Mouse (Mus musculus) hindbrain, embryonic 10.5 days (tissue): ENCODE results near the gene Pdzd3. TPM values are rescaled to one million over a fixed set of nuclear protein-coding genes. Genes with fewer than 3 reads are reported as not detected.

ENCODE experiments used
- DNase-seq: peaks from one replicate; pipeline ENCODE4 v3.0.0-alpha.2; 2017; ENCODE audit warnings: low spot score
- H3K27ac ChIP-seq: fragments of 300-500 bp; sonication (generic); 2 replicates; pipeline ENCODE4 v1.5.1; 2016; ENCODE audit warnings: mild to moderate bottlenecking, moderate library complexity
- H3K27me3 ChIP-seq: fragments of 300-500 bp; sonication (generic); 2 replicates; pipeline ENCODE4 v1.6.1; 2016; ENCODE audit warnings: mild to moderate bottlenecking; ENCODE audit not compliant: poor library complexity, insufficient read depth, severe bottlenecking
- H3K36me3 ChIP-seq: fragments of 300-500 bp; sonication (generic); 2 replicates; pipeline ENCODE4 v1.6.1; 2016; ENCODE audit warnings: mild to moderate bottlenecking, moderate library complexity
- H3K4me1 ChIP-seq: fragments of 300-500 bp; sonication (generic); replicated peaks from 2 replicates; pipeline ENCODE4 v1.6.1; 2016; ENCODE audit warnings: mild to moderate bottlenecking
- H3K4me3 ChIP-seq: fragments of 300-500 bp; sonication (generic); 2 replicates; pipeline ENCODE4 v1.5.1; 2016; ENCODE audit warnings: mild to moderate bottlenecking, moderate library complexity
- H3K9me3 ChIP-seq: fragments of 300-500 bp; sonication (generic); 2 replicates; pipeline ENCODE4 v1.6.1; 2016; ENCODE audit warnings: mild to moderate bottlenecking, moderate library complexity
- WGBS: fragments of 180-500 bp; shearing (Covaris S2); methylation state at CpG from one replicate; pipeline ENCODE4 v1.1.7; 2016; 5-methylcytosine and 5-hydroxymethylcytosine counted together
- polyA plus RNA-seq: library from polyadenylated mRNA; unstranded; fragments of >200 nt; fragmentation: Nextera tagmentation; extraction: Ambion mirVana; gene quantifications from 2 replicates; pipeline ENCODE4 v1.2.1, GENCODE M21; 2016

The Pdzd3 gene
- polyA plus RNA-seq, 1 experiment from 2014 or later = not detected

DNA sequence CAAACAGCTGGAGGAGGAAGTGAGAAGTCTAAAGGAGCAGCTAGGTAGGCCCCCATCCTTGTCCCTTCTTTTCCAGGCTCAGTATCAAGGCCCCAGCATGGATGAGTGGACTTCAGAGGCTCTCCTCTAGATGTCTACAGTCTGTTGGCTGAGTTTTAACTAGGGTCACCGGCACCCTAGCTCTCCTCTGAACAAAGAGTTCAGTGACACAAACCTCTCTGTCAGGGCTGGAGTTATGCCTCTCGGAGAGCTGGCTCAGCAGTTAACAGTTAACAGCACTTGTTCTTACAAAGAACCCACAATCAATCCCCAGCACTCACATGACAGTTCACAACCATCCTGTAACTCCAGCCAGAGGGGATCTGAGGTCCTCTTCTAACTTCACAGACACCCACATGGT, 7.7 kb downstream of the Pdzd3 start:
- WGBS = 64% methylated on average over 2 of the region's 2 CpGs
- Histone ChIP-seq H3K4me3 (no peak overlapping the region), H3K36me3 (no peaks in the 10 kb centered on the region), H3K27me3 (peaks cover 1% of the 10 kb centered on the region; the same call in 1 of the 2 replicates), H3K4me1 (peaks cover 12% of the 10 kb centered on the region), H3K27ac (no peak overlapping the region), H3K9me3 (no peaks in the 10 kb centered on the region)
- DNase-seq = no peak

- 73% methylated on average over 9 of the region's 9 CpGs for WGBS
- H3K4me3 ChIP-seq = no peak overlapping the region
- no peaks in the 10 kb centered on the region for H3K36me3 ChIP-seq
- H3K4me1 ChIP-seq = peaks cover 20% of the 10 kb centered on the region
- no peaks in the 10 kb centered on the region for H3K27me3 ChIP-seq
- H3K27ac ChIP-seq = no peak overlapping the region
- no peaks in the 10 kb centered on the region for H3K9me3 ChIP-seq
- DNase-seq = no peak
Measured at GRCm38 (mm10) chr9:44241418-44241817, 9.9 kb downstream of the Pdzd3 start.

DNA sequence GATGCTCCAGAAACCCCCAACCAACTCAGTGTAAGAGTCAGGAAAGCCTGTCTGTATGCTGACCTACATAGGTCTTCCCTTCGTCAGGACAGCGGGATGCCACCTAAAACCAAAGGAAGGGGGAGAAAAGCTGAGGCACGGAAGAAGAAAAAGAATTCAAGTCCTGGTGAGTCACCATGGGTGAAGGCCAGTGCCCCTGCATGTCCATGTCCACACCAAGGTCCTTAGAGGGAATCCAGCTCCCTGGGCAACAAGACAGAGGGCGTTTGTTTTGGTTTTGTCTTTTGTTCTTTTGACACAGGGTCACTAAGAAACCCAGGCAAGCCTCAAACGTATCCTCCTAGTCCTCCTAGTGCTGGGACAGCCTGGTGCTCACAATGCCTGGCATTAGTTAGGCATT, 10.4 kb downstream of the Pdzd3 start:
- H3K4me3 ChIP-seq = no peak overlapping the region
- H3K9me3 ChIP-seq = no peaks in the 10 kb centered on the region
- 43% methylated on average over 5 of the region's 5 CpGs for WGBS
- H3K27me3 ChIP-seq = no peaks in the 10 kb centered on the region
- DNase-seq = no peak
- no peak overlapping the region for H3K27ac ChIP-seq
- no peaks in the 10 kb centered on the region for H3K36me3 ChIP-seq
- H3K4me1 ChIP-seq = peaks cover 25% of the 10 kb centered on the region

- H3K9me3 ChIP-seq = no peaks in the 10 kb centered on the region
- no peak within 1 kb of the TSS for H3K27ac ChIP-seq
- no peak within 1 kb of the TSS for H3K4me3 ChIP-seq
- WGBS = 58% methylated on average over 2 of the region's 2 CpGs
- peaks cover 26% of the 10 kb centered on the region for H3K4me1 ChIP-seq
- DNase-seq = no peak
- no peaks in the 10 kb centered on the region for H3K27me3 ChIP-seq
- H3K36me3 ChIP-seq = no peaks in the 10 kb centered on the region
Measured at GRCm38 (mm10) chr9:44240399-44240798, 10.9 kb downstream of the Pdzd3 start, which contains the start of gene Ccdc153. Gene Ccdc153 (plus strand): TSS chr9:44240676.

DNA sequence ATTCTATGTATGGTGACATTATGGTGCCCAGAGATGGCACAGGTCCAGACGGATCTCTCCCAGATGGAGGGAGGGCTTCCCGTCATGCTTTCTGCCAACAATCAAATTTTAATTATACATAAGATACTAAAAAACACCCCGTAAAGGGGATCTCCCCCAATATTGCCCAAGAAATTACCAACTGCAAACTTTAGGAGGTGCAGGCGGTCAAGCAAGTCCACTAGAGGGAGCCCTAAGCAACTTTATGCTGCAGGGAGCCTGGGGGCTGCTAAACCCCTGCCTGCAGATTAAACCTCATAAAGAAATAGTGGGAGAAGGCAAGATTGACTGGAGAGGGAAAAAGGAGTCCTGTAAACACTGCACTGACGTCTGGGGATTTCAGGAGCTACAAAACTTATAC, 11.8 kb downstream of the Pdzd3 start:
- Histone ChIP-seq H3K36me3 (no peaks in the 10 kb centered on the region), H3K4me3 (no peak overlapping the region), H3K27me3 (no peaks in the 10 kb centered on the region), H3K27ac (no peak overlapping the region), H3K9me3 (no peaks in the 10 kb centered on the region), H3K4me1 (peaks cover 30% of the 10 kb centered on the region)
- DNase-seq = peak; percentile 60
- 10% methylated on average over 5 of the region's 5 CpGs for WGBS

GRCm38 (mm10) chr9:44238501-44239190, 12.6 kb downstream of the Pdzd3 start:
- 81% methylated on average over 17 of the region's 17 CpGs for WGBS
- Histone ChIP-seq H3K36me3 (no peaks in the 10 kb centered on the region), H3K27me3 (no peaks in the 10 kb centered on the region), H3K4me1 (peaks cover 34% of the 10 kb centered on the region), H3K9me3 (no peaks in the 10 kb centered on the region), H3K27ac (no peak overlapping the region), H3K4me3 (no peak overlapping the region)
- no peak for DNase-seq

DNA sequence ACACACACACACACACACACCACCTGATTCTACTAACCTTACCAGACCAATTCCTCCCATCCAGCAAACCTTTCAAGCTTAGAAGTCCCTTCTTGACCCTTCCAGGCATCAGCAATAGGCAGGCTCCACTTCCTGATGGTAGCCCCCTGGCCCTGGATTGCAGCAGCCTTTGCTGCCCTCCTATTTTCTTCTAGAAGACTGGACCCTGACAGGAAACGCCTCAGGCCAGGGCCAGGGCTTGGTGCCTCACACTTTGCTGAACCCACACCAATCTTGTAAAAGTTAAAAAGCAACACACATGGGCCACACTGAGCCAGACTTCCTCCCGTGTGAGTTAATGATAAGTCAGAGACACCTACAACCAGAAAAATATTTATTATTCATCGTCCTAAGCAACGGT, 14.1 kb downstream of the Pdzd3 start:
- DNase-seq = no peak
- no peak overlapping the region for H3K4me3 ChIP-seq
- H3K9me3 ChIP-seq = no peaks in the 10 kb centered on the region
- peaks cover 43% of the 10 kb centered on the region for H3K4me1 ChIP-seq
- no peaks in the 10 kb centered on the region for H3K36me3 ChIP-seq
- H3K27ac ChIP-seq = peak overlapping the region; percentile 70
- no peaks in the 10 kb centered on the region for H3K27me3 ChIP-seq
- 70% methylated on average over 4 of the region's 4 CpGs for WGBS

GRCm38 (mm10) chr9:44236601-44237000, 14.7 kb downstream of the Pdzd3 start:
- WGBS = 47% methylated on average over 4 of the region's 4 CpGs
- Histone ChIP-seq H3K9me3 (no peaks in the 10 kb centered on the region), H3K4me3 (no peak overlapping the region), H3K27ac (peak overlapping the region; percentile 70), H3K36me3 (no peaks in the 10 kb centered on the region), H3K27me3 (no peaks in the 10 kb centered on the region), H3K4me1 (peaks cover 47% of the 10 kb centered on the region)
- DNase-seq = no peak

DNA sequence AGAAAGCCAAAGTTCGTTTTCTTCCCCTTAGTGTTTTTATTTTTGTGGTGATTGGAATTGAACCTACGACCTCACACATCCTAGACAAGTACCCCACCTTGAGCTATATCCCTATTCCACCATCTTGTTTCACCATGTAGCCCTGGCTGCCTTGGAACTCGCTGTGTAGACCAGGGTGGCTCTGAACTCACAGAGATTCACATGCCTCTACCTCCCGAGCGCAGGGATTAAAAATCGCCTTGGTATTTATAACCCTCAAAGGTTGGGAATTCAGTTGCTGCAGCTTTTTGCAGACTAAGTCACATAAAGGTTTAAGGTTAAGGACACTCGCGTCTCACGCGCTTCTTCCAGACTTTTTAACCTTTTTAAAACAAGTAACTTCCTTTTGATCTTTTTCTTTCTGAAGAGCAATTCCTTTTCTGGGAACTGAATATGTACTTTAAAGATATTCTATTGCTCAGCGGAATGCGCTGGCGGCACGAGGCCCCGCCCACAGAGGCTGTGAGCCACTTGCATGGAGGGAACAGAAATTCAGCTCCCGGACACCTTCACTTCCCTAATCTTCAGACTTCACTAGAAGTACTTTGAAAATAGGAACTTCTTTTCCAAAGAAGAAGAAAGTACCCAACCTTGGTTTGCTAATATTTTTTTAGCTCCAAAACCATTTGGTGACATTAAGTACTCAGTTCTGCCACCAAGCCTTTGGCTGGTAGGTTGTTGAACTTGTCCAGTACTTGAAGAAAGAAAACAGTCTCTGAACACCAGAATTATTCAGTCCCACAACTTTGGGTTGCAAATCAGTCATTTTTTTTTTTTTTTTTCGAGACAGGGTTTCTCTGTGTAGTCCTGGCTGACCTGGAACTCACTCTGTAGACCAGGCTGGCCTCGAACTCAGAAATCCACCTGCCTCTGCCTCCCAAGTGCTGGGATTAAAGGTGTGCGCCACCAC, 16.5 kb downstream of the Pdzd3 start:
- Histone ChIP-seq H3K4me3 (peak overlapping the region; percentile 95), H3K36me3 (no peaks in the 10 kb centered on the region), H3K4me1 (peaks cover 37% of the 10 kb centered on the region), H3K27ac (peak overlapping the region; percentile 98), H3K27me3 (no peaks in the 10 kb centered on the region), H3K9me3 (no peaks in the 10 kb centered on the region)
- WGBS = 26% methylated on average over 19 of the region's 19 CpGs
- DNase-seq = no peak

DNA sequence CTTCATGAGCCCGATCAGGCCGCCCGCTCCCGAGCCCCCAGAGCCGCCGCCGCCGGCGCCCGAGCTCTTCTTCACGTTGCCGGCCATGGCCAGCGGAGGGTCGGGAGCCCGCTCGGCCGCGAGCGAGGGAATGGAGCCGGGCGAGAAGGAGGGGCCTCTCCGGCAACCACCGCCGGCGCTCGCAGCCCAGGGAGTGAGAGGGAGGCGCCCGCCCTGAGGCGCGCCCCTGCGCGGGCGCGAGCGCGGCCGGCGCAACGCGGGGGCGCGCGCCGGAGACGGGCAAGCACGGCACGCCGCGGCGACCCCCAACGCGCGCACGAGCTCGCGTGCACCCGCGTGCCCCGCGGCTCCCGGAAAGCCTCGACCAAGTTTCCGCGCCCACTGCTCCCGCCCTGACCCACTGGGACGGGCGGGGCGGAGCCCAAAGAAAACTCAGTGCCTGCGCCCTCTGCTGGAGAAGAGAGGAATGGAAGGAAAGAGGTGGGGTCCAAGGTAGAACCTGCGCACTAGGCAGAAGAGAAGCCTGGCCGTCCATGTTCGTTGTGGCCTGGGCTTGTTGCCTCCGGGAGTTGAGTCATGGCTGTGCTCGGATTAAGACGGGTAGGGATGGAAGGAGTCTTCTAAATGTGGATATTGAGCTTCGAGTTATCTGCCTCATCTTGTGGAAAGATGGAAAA, 17.3 kb downstream of the Pdzd3 start, which contains the start of gene Cbl:
Gene Cbl, minus strand, starts transcription at position 248 of the 677 bp plus-strand sequence.
- Histone ChIP-seq H3K9me3 (no peaks in the 10 kb centered on the region), H3K27ac (peak within 1 kb of the TSS; percentile 98), H3K4me1 (peaks cover 37% of the 10 kb centered on the region), H3K4me3 (peak within 1 kb of the TSS; percentile 95), H3K27me3 (no peaks in the 10 kb centered on the region), H3K36me3 (no peaks in the 10 kb centered on the region)
- peak; percentile 98 for DNase-seq
- WGBS = under 1% methylated on average over 71 of the region's 76 CpGs

GRCm38 (mm10) chr9:44233021-44233801, 18.1 kb downstream of the Pdzd3 start:
- DNase-seq = no peak
- WGBS = 1% methylated on average over 40 of the region's 40 CpGs
- Histone ChIP-seq H3K4me3 (peak overlapping the region; percentile 95), H3K4me1 (peaks cover 37% of the 10 kb centered on the region), H3K36me3 (peaks cover 1% of the 10 kb centered on the region; the same call in 1 of the 2 replicates), H3K9me3 (no peaks in the 10 kb centered on the region), H3K27me3 (no peaks in the 10 kb centered on the region), H3K27ac (peak overlapping the region; percentile 98)

DNA sequence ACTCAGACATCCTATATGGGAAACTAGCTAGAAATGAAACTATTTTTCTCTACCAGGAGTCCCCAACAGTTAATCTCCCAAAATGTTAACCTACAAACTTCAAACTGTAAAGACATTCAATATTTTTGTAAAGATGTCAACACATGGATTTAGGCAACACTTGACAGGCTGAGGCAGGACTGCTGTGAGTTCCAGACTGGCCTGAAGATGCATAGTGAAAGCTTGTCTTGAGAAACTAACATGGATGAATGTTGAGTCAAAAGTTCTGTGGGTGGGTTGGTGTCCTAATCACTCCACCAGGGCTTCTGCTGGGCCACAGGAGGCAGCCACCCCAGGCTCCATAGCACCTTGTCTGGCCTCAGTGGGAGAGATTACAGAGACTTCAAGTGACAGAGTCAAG, 19.7 kb downstream of the Pdzd3 start:
- H3K27ac ChIP-seq = no peak overlapping the region
- no peaks in the 10 kb centered on the region for H3K9me3 ChIP-seq
- peak overlapping the region; percentile 95 for H3K4me3 ChIP-seq
- no peak for DNase-seq
- peaks cover 12% of the 10 kb centered on the region; the same call in 1 of the 2 replicates for H3K36me3 ChIP-seq
- H3K4me1 ChIP-seq = peaks cover 31% of the 10 kb centered on the region
- H3K27me3 ChIP-seq = no peaks in the 10 kb centered on the region
